Mouse (Mus musculus): ENCODE results near the gene Hspg2.

DNA sequence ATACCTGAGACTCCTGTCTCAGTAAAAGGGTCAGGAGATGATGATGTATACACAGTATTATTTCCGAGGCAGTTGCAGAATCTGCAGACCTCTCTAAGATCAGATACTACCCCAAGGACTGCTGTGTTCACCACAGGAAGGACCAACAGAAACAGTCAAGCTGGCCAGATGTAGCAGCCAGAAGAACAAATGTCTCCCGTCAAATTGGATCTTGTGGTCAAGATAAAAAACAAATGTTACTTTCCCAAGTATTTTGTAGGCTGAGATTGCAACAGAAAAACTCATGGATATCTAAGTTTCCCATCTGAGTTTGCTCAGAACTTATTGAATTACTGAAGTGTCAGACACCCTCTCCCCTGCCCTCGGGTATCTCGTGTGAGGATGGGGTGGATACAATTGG is 111.2 kb downstream of the Hspg2 start:
- TF ChIP-seq CTCF (IDR thresholded peaks at IDR 0.05; ENCODE audit: low read depth, low read length) (no peak), GATA1 (IDR thresholded peaks at IDR 0.05; ENCODE audit: borderline replicate concordance, low read length) (no peak), GATA2 (IDR thresholded peaks at IDR 0.05; ENCODE audit: borderline replicate concordance, low read depth, low read length) (no peak), TAL1 (conservative IDR thresholded peaks at IDR 0.05; ENCODE audit: low read depth, low read length) (no peak)
